Mouse (Mus musculus) layer of hippocampus, adult 2 months (tissue): ENCODE measurements around the gene Txnl4b. TPM values are rescaled to one million over a fixed set of nuclear protein-coding genes. Genes with fewer than 3 reads are reported as not detected.

Source experiments
- DNase-seq, 2 experiments: peaks; one replicate each; pipeline ENCODE4 v3.0.0; 2022; ENCODE audit warnings: low spot score in 2 of 2
- H3K27ac ChIP-seq: fragments of 200-600 bp; 2 replicates; pipeline ENCODE4 v1.8.1; 2022
- H3K4me3 ChIP-seq: fragments of 200-600 bp; 2 replicates; pipeline ENCODE4 v1.8.1; 2022; ENCODE audit warnings: mild to moderate bottlenecking
- CTCF ChIP-seq: fragments of 200-600 bp; conservative IDR thresholded peaks from 2 replicates; pipeline ENCODE4 v1.8.1; 2022; ENCODE audit warnings: antibody characterized with exemption, mild to moderate bottlenecking, moderate library complexity
- total RNA-seq, 2 experiments: library from RNA; stranded (reverse); gene quantifications; 2 replicates each; pipeline ENCODE4 v1.2.3; 2021

Gene Txnl4b
- total RNA-seq, 2 experiments from 2014 or later, result 13.6 to 17.6 TPM

DNA sequence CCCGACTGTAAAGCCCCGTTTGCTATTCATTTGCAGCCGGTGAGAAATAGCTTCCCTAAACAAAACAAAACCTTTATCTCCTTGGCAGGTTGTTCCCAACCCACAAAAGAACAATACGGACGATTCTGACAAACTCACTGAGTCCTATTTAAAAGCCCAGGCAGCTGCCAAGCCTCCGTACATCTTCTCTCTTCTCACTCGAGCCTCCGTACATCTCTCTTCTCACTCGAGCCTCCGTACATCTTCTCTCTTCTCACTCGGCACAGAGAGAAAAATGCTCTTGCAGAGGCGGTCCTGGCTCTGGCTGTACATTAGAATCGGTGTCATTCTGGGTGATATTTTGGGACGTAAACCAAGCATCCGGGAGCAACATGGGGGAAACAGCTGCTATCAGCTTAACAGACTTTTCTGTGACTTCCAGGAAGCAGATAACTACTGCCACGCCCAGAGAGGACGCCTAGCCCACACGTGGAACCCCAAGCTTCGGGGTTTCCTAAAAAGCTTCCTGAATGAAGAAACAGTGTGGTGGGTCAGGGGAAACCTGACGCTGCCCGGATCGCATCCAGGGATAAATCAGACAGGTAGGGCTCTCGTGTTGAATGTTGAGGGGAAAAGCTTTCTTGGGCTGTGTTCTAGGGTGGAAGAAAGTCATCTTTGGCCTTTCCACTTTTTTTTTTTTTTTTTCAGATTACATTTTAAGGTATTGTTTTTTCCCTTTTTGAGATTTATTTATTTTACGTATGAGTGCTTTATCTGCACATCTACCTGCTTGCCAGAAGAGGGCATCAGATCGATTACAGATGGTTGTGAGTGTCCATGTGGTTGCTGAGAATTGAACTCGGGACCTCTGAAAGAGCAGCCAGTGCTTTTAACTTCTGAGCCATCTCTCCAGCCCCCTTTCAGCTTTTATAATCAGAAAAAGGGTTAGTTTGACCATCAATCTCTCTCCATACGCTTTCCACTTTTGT is 48.8 kb downstream of the Txnl4b start, which contains the start of gene Pkd1l3:
TSS of gene Pkd1l3 (plus strand) at position 275 of the 968 bp plus-strand sequence.
- TF ChIP-seq CTCF, result peak; percentile 71

DNA sequence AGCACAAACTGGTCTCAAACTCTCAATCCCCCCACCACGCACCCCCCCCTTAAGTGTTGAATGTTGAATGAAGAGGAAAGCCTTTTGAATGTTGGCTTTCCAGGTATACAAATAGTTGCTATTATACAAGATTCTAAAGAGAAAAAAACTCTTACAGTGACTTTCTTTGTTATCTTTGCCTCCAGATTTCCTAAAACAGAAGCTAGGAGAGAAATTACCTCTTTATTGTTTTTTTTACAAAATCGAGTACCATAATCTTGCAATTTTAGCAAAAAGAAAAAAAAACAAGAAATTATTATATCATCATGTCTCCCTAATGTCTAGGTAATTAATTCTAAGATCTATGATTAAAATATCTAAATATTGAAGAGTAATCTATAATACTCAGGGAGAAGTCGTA is 49.9 kb downstream of the Txnl4b start:
- no peak for TF ChIP-seq CTCF
- DNase-seq, result no peak
- no peak overlapping the region for H3K27ac ChIP-seq
- H3K4me3 ChIP-seq, result no peak overlapping the region

More for the DNA sequence above, 48.8 kb downstream of the Txnl4b start, which contains the start of gene Pkd1l3:
- H3K4me3 ChIP-seq, result peak within 1 kb of the TSS; percentile 49
- no peak for DNase-seq
- H3K27ac ChIP-seq, result peak within 1 kb of the TSS; percentile 69

Other genes starting within 250 kb of the Txnl4b start
- under 1 TPM; 0.10 to 0.12 TPM for gene Pmfbp1, start 71.9 kb upstream of the Txnl4b start, total RNA-seq
- gene Dhx38, start within 50 bp of the Txnl4b start, total RNA-seq, result 10 to 100 TPM; 28.0 to 30.1 TPM
- gene Hp, start 13.3 kb downstream of the Txnl4b start, total RNA-seq, result not detected
- 10 to 100 TPM; 25.6 to 25.9 TPM for gene Dhodh, start 42.8 kb downstream of the Txnl4b start, total RNA-seq
- gene Pkd1l3, start 48.6 kb downstream of the Txnl4b start, total RNA-seq, result 1 to 10 TPM; 2.3 to 2.8 TPM
- 10 to 100 TPM; 87.0 to 94.9 TPM for gene Ist1, start 127.4 kb downstream of the Txnl4b start, total RNA-seq
- 10 to 100 TPM; 47.0 to 47.6 TPM for gene Zfp821, start 139.7 kb downstream of the Txnl4b start, total RNA-seq
- 10 to 100 TPM; 40.1 to 44.5 TPM for gene Atxn1l, start 171.8 kb downstream of the Txnl4b start, total RNA-seq
- gene Ap1g1, start 212.7 kb downstream of the Txnl4b start, total RNA-seq, result 10 to 100 TPM; 84.1 to 92.2 TPM